Mouse (Mus musculus) spleen, adult 2 months (tissue): Measurements from ENCODE around the gene Gm20388.

Experiments used
- CTCF ChIP-seq: fragments of 200-500 bp; IDR thresholded peaks from 2 replicates; pipeline ENCODE4 v1.5.1; 2011; ENCODE audit warnings: mild to moderate bottlenecking, inconsistent platforms; ENCODE audit not compliant: insufficient read depth, insufficient read length, insufficient replicate concordance; ENCODE audit errors: extremely low read depth
- POLR2A ChIP-seq: fragments of 200-500 bp; IDR thresholded peaks from 2 replicates; pipeline ENCODE4 v1.6.1; 2011; ENCODE audit warnings: low read depth, low read length, inconsistent platforms

DNA sequence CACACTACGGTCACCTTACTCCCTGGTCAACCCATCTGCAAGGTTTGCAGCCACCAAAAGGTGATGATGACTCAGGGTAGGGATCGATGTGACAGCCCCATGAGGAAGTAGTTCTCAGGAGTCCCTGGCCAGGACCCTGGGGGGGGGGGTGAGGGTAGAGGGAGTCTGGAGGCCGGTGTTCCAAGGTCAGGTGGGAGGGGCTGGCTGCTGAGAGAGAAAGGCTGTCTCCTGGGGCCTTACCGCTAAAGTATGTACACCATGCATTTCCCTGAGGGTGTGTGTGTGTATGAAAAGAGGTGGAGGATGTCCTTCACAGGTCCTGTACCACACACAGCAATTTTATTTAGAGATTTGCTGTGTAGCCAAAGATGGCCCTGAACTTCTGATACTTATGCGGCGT is 2742.0 kb downstream of the Gm20388 start:
- no peak for TF ChIP-seq CTCF
- no peak for TF ChIP-seq POLR2A
